Mouse (Mus musculus): ENCODE measurements at regions not wholly inside any gene's neighbourhood (a gene's known extent, or its start where the extent isn't known, plus 50 kb on each side); places are given as distances from the start of the nearest gene placed in this dataset.

GRCm38 (mm10) chr17:44432524-44433295 is 244.3 kb downstream of the Clic5 start:
- TF ChIP-seq POLR2A (IDR thresholded peaks at IDR 0.05; ENCODE audit: borderline replicate concordance, control insufficient read depth, low read depth, low read length) (no peak), CTCF (IDR thresholded peaks at IDR 0.05; ENCODE audit: control insufficient read depth, insufficient read depth, low read length) (no peak)
